Mouse (Mus musculus): ENCODE measurements at regions not wholly inside any gene's neighbourhood (a gene's known extent, or its start where the extent isn't known, plus 50 kb on each side); places are given as distances from the start of the nearest gene placed in this dataset.

DNA sequence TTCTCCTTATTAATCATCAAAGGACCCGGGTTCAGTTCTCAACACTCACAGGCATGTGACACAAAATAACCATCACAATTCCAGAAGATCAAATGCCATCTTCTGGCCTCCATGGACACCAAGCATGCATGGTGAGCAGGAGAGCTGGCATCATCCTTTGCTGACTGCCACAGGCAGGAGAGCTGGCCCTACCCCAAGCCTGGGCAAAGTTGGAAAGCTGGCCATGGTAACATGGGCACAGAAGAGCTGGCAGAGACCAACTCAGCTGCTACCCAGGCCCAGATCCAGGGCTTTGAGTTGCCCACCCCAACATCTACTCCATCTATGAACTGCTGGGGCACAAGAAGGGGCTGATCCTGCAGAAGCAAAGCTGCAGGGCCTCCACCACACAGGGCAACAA lies 59.1 kb upstream of the Rab3gap2 start:
- Histone ChIP-seq H3K36me3 (replicated peaks in 1 of 2; ENCODE audit: control insufficient read depth in 1 of 2, insufficient read depth in 1 of 2, low read length in 1 of 2) (no peaks in the 10 kb centered on the region), H3K27me3 (replicated peaks) (no peaks in the 10 kb centered on the region), H3K4me1 (ENCODE audit: control insufficient read depth in 1 of 2, insufficient read depth in 2 of 2) (no peaks in the 10 kb centered on the region), H3K79me2 (replicated peaks; ENCODE audit: control insufficient read depth, extremely low read depth, insufficient read depth, poor library complexity, severe bottlenecking) (no peaks in the 10 kb centered on the region), H3K9ac (ENCODE audit: insufficient read depth, low read depth) (no peak overlapping the region), H3K27ac (ENCODE audit: insufficient read depth, low read depth) (no peak overlapping the region), H3K9me3 (replicated peaks; ENCODE audit: low read length) (no peaks in the 10 kb centered on the region), H3K4me3 (replicated peaks in 1 of 3; ENCODE audit: low read depth in 2 of 3, low read length in 2 of 3, poor library complexity in 1 of 3) (no peak overlapping the region), H3K4me2 (ENCODE audit: insufficient read depth, low read depth, poor library complexity, severe bottlenecking) (no peak overlapping the region)
- dilution Hi-C loops (cut with MboI; ENCODE audit: extremely low pct_ligation_motif_present, extremely low pct_unique_long_range_greater_than_20kb, low sequenced_read_pairs) (no loop called here), in situ Hi-C loops (cut with MboI; ENCODE audit: low pct_ligation_motif_present, low pct_unique_long_range_greater_than_20kb, low sequenced_read_pairs) (no loop called here)
- TF ChIP-seq USF1 (IDR thresholded peaks at IDR 0.05; ENCODE audit: low read depth, low read length): no peak
- no peak for TF ChIP-seq CHD2 (IDR thresholded peaks at IDR 0.05; ENCODE audit: low read length)
- no peak for TF ChIP-seq TBP (conservative IDR thresholded peaks at IDR 0.05; ENCODE audit: low read depth, low read length)
- DNase-seq (ENCODE audit: extremely low read depth): no peak

DNA sequence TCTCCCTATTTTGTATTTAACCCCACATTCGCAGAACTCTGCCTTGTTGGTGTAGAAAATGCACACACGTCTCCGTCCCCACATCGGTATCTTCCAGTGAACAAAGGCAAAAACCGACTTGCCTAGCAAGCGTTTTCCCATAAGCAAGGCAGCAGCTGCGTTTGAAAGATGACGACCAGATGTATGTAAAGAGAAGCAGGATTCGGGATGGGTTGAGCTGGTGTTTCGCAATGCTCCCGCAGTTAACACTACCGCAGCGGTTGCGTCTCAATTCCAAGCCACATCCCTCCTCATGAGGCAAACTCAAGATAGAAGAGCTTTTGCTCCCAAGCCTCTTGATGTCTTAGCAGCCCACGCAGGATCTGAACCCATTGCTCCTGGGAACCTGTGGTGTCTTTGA lies 59.9 kb upstream of the Rab3gap2 start:
- dilution Hi-C loops (cut with MboI; ENCODE audit: extremely low pct_ligation_motif_present, extremely low pct_unique_long_range_greater_than_20kb, low sequenced_read_pairs): no loop called here
- Histone ChIP-seq H3K4me1 (ENCODE audit: control insufficient read depth in 1 of 2, insufficient read depth in 2 of 2) (no peaks in the 10 kb centered on the region), H3K9me3 (replicated peaks; ENCODE audit: low read length) (no peaks in the 10 kb centered on the region), H3K36me3 (replicated peaks in 1 of 2; ENCODE audit: control insufficient read depth in 1 of 2, insufficient read depth in 1 of 2, low read length in 1 of 2) (no peaks in the 10 kb centered on the region), H3K9ac (ENCODE audit: insufficient read depth, low read depth) (no peak overlapping the region), H3K27me3 (replicated peaks) (no peaks in the 10 kb centered on the region), H3K79me2 (replicated peaks; ENCODE audit: control insufficient read depth, extremely low read depth, insufficient read depth, poor library complexity, severe bottlenecking) (no peaks in the 10 kb centered on the region), H3K4me2 (ENCODE audit: insufficient read depth, low read depth, poor library complexity, severe bottlenecking) (no peak overlapping the region), H3K27ac (ENCODE audit: insufficient read depth, low read depth) (no peak overlapping the region), H3K4me3 (replicated peaks in 1 of 3; ENCODE audit: low read depth in 2 of 3, low read length in 2 of 3, poor library complexity in 1 of 3) (no peak overlapping the region)
- no peak for DNase-seq (ENCODE audit: extremely low read depth)
- in situ Hi-C loops (cut with MboI; ENCODE audit: low pct_ligation_motif_present, low pct_unique_long_range_greater_than_20kb, low sequenced_read_pairs): no loop called here
- TF ChIP-seq MYC (IDR thresholded peaks at IDR 0.05; ENCODE audit: low read depth, low read length): no peak

DNA sequence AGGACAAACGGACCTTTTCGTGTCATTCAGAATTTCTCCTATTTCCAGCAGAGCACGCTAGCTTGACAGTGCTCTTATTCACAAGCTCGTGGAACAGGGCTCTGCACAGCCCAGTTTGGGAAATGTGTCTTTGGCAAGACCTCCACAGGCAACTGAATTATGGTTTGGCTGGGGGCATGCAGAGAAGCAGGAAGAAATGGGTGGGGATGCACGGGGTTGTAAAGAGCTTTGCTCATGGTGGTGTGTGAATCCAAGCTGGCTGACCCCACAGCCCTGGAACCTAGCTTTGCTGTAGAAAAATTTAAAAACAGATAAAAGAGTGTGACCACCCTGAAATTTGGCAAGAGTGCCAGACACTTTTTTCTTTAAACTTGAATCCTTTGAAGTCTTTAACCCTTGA lies 63.6 kb upstream of the Rab3gap2 start:
- no peak overlapping the region for H3K9ac ChIP-seq (ENCODE audit: insufficient read depth, low read depth)
- no peak overlapping the region for H3K4me3 ChIP-seq (replicated peaks in 1 of 3; ENCODE audit: low read depth in 2 of 3, low read length in 2 of 3, poor library complexity in 1 of 3)
- DNase-seq (ENCODE audit: extremely low read depth): no peak
- no peaks in the 10 kb centered on the region for H3K9me3 ChIP-seq (replicated peaks; ENCODE audit: low read length)
- no peaks in the 10 kb centered on the region for H3K36me3 ChIP-seq (replicated peaks in 1 of 2; ENCODE audit: control insufficient read depth in 1 of 2, insufficient read depth in 1 of 2, low read length in 1 of 2)
- H3K4me1 ChIP-seq (ENCODE audit: control insufficient read depth in 1 of 2, insufficient read depth in 2 of 2): no peaks in the 10 kb centered on the region
- TF ChIP-seq ETS1 (conservative IDR thresholded peaks at IDR 0.05; ENCODE audit: low read depth, low read length) (no peak), POLR2A (IDR thresholded peaks at IDR 0.05; ENCODE audit: low read depth, low read length) (no peak), CHD1 (IDR thresholded peaks at IDR 0.05; ENCODE audit: low read depth, low read length) (no peak), MEF2A (IDR thresholded peaks at IDR 0.05; ENCODE audit: borderline replicate concordance, low read depth, low read length) (no peak), POLR2AphosphoS2 (IDR thresholded peaks at IDR 0.05; ENCODE audit: low read depth, low read length) (no peak), EP300 (IDR thresholded peaks at IDR 0.05; ENCODE audit: low read length) (no peak), ZMIZ1 (IDR thresholded peaks at IDR 0.05; ENCODE audit: low read depth, low read length) (no peak)
- H3K79me2 ChIP-seq (replicated peaks; ENCODE audit: control insufficient read depth, extremely low read depth, insufficient read depth, poor library complexity, severe bottlenecking): no peaks in the 10 kb centered on the region
- H3K4me2 ChIP-seq (ENCODE audit: insufficient read depth, low read depth, poor library complexity, severe bottlenecking): no peak overlapping the region
- no peaks in the 10 kb centered on the region for H3K27me3 ChIP-seq (replicated peaks)
- no peak overlapping the region for H3K27ac ChIP-seq (ENCODE audit: insufficient read depth, low read depth)
- in situ Hi-C loops (cut with MboI; ENCODE audit: low pct_ligation_motif_present, low pct_unique_long_range_greater_than_20kb, low sequenced_read_pairs) (no loop called here), dilution Hi-C loops (cut with MboI; ENCODE audit: extremely low pct_ligation_motif_present, extremely low pct_unique_long_range_greater_than_20kb, low sequenced_read_pairs) (no loop called here)
